Mouse (Mus musculus): ENCODE results near the gene Amn. TPM values are rescaled to one million over a fixed set of nuclear protein-coding genes. Genes with fewer than 3 reads are reported as not detected.

Amn gene
- polyA plus RNA-seq, 1 experiment from 2014 or later, result 0.98 TPM

GRCm38 (mm10) chr12:111271966-111272365 lies 1.1 kb downstream of the Amn start:
- no peak overlapping the region; the same call in 1 of the 2 replicates for H3K4me2 ChIP-seq
- H3K36me3 ChIP-seq (ENCODE audit: poor library complexity, severe bottlenecking), result no peaks in the 10 kb centered on the region
- H3K4me1 ChIP-seq, result peaks cover 21% of the 10 kb centered on the region
- peaks cover 83% of the 10 kb centered on the region for H3K27me3 ChIP-seq
- ATAC-seq, result no peak
- no peaks in the 10 kb centered on the region for H3K9me3 ChIP-seq (replicated peaks)
- 19% methylated on average over 8 of the region's 8 CpGs for WGBS
- no peak overlapping the region for H3K4me3 ChIP-seq
- no peak overlapping the region for H3K9ac ChIP-seq
- no peak overlapping the region for H3K27ac ChIP-seq

- Histone ChIP-seq H3K9me3 (replicated peaks) (no peaks in the 10 kb centered on the region), H3K4me1 (peaks cover 21% of the 10 kb centered on the region), H3K4me3 (no peak overlapping the region), H3K9ac (no peak overlapping the region), H3K36me3 (ENCODE audit: poor library complexity, severe bottlenecking) (no peaks in the 10 kb centered on the region), H3K27ac (no peak overlapping the region), H3K4me2 (no peak overlapping the region), H3K27me3 (peaks cover 88% of the 10 kb centered on the region)
- 16% methylated on average over 12 of the region's 12 CpGs for WGBS
- no peak for ATAC-seq
These were observed 1.5 kb downstream of the Amn start for GRCm38 (mm10) chr12:111272420-111272819.

GRCm38 (mm10) chr12:111274006-111274405 lies 3.1 kb downstream of the Amn start:
- no peaks in the 10 kb centered on the region for H3K36me3 ChIP-seq (ENCODE audit: poor library complexity, severe bottlenecking)
- H3K4me3 ChIP-seq, result peak overlapping the region; percentile 43
- H3K9ac ChIP-seq, result peak overlapping the region; percentile 50; the same call in 1 of the 2 replicates
- H3K4me2 ChIP-seq, result peak overlapping the region; percentile 74
- peak; percentile 28; the same call in 1 of the 2 replicates for ATAC-seq
- H3K27ac ChIP-seq, result no peak overlapping the region
- 2% methylated on average over 28 of the region's 28 CpGs for WGBS
- peaks cover 7% of the 10 kb centered on the region; the same call in 1 of the 2 replicates for H3K9me3 ChIP-seq (replicated peaks)
- H3K27me3 ChIP-seq, result peaks cover 85% of the 10 kb centered on the region
- H3K4me1 ChIP-seq, result peaks cover 21% of the 10 kb centered on the region

GRCm38 (mm10) chr12:111274447-111275149 lies 3.7 kb downstream of the Amn start:
- H3K4me3 ChIP-seq, result peak overlapping the region; percentile 43
- H3K9ac ChIP-seq, result peak overlapping the region; percentile 50
- H3K4me2 ChIP-seq, result peak overlapping the region; percentile 74
- ATAC-seq, result no peak; the same call in 1 of the 2 replicates
- WGBS, result 3% methylated on average over 80 of the region's 80 CpGs
- H3K27me3 ChIP-seq, result peaks cover 83% of the 10 kb centered on the region
- no peak overlapping the region for H3K27ac ChIP-seq
- H3K36me3 ChIP-seq (ENCODE audit: poor library complexity, severe bottlenecking), result no peaks in the 10 kb centered on the region
- peaks cover 10% of the 10 kb centered on the region; the same call in 1 of the 2 replicates for H3K9me3 ChIP-seq (replicated peaks)
- H3K4me1 ChIP-seq, result peaks cover 21% of the 10 kb centered on the region

- Histone ChIP-seq H3K27ac (no peak overlapping the region), H3K4me2 (peak overlapping the region; percentile 74), H3K36me3 (ENCODE audit: poor library complexity, severe bottlenecking) (no peaks in the 10 kb centered on the region), H3K9me3 (replicated peaks) (peaks cover 10% of the 10 kb centered on the region; the same call in 1 of the 2 replicates), H3K27me3 (peaks cover 76% of the 10 kb centered on the region), H3K9ac (peak overlapping the region; percentile 50; the same call in 1 of the 2 replicates), H3K4me3 (peak overlapping the region; percentile 43), H3K4me1 (peaks cover 21% of the 10 kb centered on the region)
- no peak for ATAC-seq
- under 1% methylated on average over 58 of the region's 58 CpGs for WGBS
These were observed 4.4 kb downstream of the Amn start for GRCm38 (mm10) chr12:111275150-111275841.

- Histone ChIP-seq H3K4me2 (no peak overlapping the region), H3K27ac (no peak overlapping the region), H3K4me1 (peaks cover 18% of the 10 kb centered on the region), H3K27me3 (peaks cover 66% of the 10 kb centered on the region), H3K9ac (no peak overlapping the region), H3K36me3 (ENCODE audit: poor library complexity, severe bottlenecking) (no peaks in the 10 kb centered on the region), H3K4me3 (no peak overlapping the region), H3K9me3 (replicated peaks) (peaks cover 10% of the 10 kb centered on the region; the same call in 1 of the 2 replicates)
- no peak for ATAC-seq
- WGBS, result 52% methylated on average over 6 of the region's 6 CpGs
These were observed 5.5 kb downstream of the Amn start for GRCm38 (mm10) chr12:111276371-111276770.

GRCm38 (mm10) chr12:111283573-111283972 lies 12.7 kb downstream of the Amn start:
- no peak for ATAC-seq
- WGBS, result 63% methylated on average over 4 of the region's 4 CpGs
- Histone ChIP-seq H3K27me3 (0 out of 2 replicates have a peak, but pooled peaks cover 3% of the 10 kb centered on the region), H3K4me2 (no peak overlapping the region), H3K36me3 (ENCODE audit: poor library complexity, severe bottlenecking) (no peaks in the 10 kb centered on the region), H3K4me1 (peaks cover 10% of the 10 kb centered on the region), H3K27ac (no peak overlapping the region), H3K9me3 (replicated peaks) (peaks cover 7% of the 10 kb centered on the region; the same call in 1 of the 2 replicates), H3K4me3 (no peak overlapping the region), H3K9ac (no peak overlapping the region)

GRCm38 (mm10) chr12:111284532-111284931 lies 13.6 kb downstream of the Amn start:
- WGBS, result 18% methylated on average over 10 of the region's 10 CpGs
- Histone ChIP-seq H3K4me1 (peaks cover 10% of the 10 kb centered on the region), H3K9ac (no peak overlapping the region; the same call in 1 of the 2 replicates), H3K27ac (no peak overlapping the region), H3K36me3 (ENCODE audit: poor library complexity, severe bottlenecking) (no peaks in the 10 kb centered on the region), H3K9me3 (replicated peaks) (no peaks in the 10 kb centered on the region), H3K4me3 (no peak overlapping the region), H3K27me3 (no peaks in the 10 kb centered on the region), H3K4me2 (peak overlapping the region; percentile 27)
- no peak for ATAC-seq

GRCm38 (mm10) chr12:111293025-111293424 lies 22.1 kb downstream of the Amn start:
- ATAC-seq, result no peak
- Histone ChIP-seq H3K4me3 (no peak overlapping the region), H3K4me1 (no peaks in the 10 kb centered on the region), H3K36me3 (ENCODE audit: poor library complexity, severe bottlenecking) (peaks cover 79% of the 10 kb centered on the region), H3K9ac (no peak overlapping the region), H3K27me3 (no peaks in the 10 kb centered on the region), H3K9me3 (replicated peaks) (no peaks in the 10 kb centered on the region), H3K4me2 (no peak overlapping the region), H3K27ac (no peak overlapping the region)
- 95% methylated on average over 12 of the region's 12 CpGs for WGBS

- Histone ChIP-seq H3K9me3 (replicated peaks) (no peaks in the 10 kb centered on the region), H3K9ac (no peak overlapping the region), H3K4me2 (no peak overlapping the region), H3K36me3 (ENCODE audit: poor library complexity, severe bottlenecking) (peaks cover 97% of the 10 kb centered on the region), H3K4me3 (no peak overlapping the region), H3K27me3 (no peaks in the 10 kb centered on the region), H3K4me1 (no peaks in the 10 kb centered on the region), H3K27ac (no peak overlapping the region)
- no peak for ATAC-seq
- WGBS, result 97% methylated on average over 27 of the region's 27 CpGs
These were observed 30.6 kb downstream of the Amn start for GRCm38 (mm10) chr12:111301322-111302017.

GRCm38 (mm10) chr12:111302018-111302345 lies 31.1 kb downstream of the Amn start:
- no peaks in the 10 kb centered on the region for H3K9me3 ChIP-seq (replicated peaks)
- no peak for ATAC-seq
- peaks cover 97% of the 10 kb centered on the region for H3K36me3 ChIP-seq (ENCODE audit: poor library complexity, severe bottlenecking)
- H3K27me3 ChIP-seq, result no peaks in the 10 kb centered on the region
- H3K9ac ChIP-seq, result no peak overlapping the region
- no peak overlapping the region for H3K4me2 ChIP-seq
- H3K27ac ChIP-seq, result no peak overlapping the region
- H3K4me3 ChIP-seq, result no peak overlapping the region
- H3K4me1 ChIP-seq, result no peaks in the 10 kb centered on the region
- 94% methylated on average over 14 of the region's 14 CpGs for WGBS

Data from forebrain, embryonic 13.5 days (tissue).